Mouse (Mus musculus) monocyte, adult 2 months (primary cell): ENCODE data around the gene Tuba3b.

Experiments
- DNase-seq, 2 experiments: peaks; one replicate each; pipeline ENCODE4 v3.0.0; 2022; ENCODE audit warnings: low spot score in 2 of 2, low read depth in 1 of 2

The Tuba3b gene

DNA sequence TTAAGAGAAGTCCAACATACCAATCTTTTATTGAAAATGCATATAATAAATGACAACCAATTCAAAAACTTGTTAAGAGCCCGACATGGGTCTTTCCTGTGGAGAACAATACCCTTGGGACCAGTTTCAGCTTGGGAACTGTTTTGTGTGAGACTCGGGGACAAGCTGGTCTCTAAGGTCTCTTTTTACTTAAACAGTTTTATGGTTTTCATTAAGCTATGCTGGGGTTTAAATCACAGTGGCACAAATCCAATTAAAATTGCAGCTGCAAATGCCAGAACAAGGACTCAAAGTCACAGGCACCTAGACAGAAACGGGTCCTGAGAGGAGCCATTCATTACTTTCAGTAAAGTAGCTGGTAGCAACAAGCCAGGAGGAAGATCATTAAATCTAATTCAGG, 10.4 kb upstream of the Tuba3b start:
- DNase-seq, result no peak

DNA sequence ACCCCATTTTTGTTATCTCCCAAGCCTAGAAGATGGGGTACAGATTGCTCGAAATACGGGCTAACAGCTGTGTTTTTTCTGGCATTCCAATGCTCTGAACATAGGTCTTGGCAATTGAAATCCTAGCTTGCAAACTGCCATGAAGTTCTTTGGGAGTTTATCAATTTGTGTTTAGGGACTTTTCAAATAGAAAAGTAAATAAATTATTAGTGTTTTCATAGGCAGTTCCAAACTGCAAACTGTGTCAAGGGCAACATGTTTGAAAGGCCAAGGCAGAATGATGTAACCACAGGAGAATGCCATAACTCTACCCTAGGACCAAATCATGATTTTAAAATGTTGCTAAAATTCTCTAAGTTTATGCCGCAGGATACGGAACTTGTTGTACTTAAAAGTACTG, 7.8 kb upstream of the Tuba3b start:
- no peak for DNase-seq

- DNase-seq, result no peak
These were observed 6.9 kb upstream of the Tuba3b start for GRCm38 (mm10) chr6:145608693-145609092.

DNA sequence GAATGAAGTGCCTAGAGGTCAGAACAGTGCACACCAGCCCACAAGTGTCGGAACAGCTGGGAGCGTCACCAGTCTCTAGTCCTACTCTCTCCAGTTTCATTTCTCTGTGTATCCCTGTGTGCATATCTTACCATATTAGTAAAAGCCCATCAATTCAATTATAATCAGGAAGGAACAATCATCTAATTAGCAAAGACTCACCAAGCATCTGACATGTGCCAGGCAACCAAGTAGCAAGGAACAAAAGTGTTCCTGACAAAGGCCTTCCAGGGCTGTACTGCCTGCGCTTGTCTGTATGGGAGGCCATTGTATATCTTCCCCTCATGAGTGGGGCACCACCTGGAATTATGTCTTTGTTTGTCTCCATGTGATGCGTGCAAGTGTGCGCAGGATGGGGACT, 4.7 kb upstream of the Tuba3b start:
- no peak for DNase-seq

DNA sequence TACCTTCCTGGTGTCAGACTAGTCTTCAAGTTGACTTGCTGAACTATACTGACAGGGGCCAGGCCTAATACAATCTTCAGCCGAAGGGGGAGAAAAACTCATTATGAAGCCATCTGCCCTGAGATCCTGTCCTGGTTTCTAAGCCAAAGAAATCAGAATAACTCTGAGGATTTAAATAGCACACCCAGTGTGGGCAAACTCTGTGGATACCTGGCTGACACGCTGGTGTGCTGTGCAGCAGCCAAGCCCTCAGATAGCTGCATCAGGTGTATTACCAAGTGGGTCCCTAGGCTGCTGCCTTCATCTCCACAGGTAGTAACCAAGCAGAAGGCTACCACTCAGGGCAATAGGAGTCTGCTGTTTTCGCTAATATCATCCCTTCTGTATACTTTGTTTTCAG, 2.9 kb upstream of the Tuba3b start:
- DNase-seq, result no peak

DNA sequence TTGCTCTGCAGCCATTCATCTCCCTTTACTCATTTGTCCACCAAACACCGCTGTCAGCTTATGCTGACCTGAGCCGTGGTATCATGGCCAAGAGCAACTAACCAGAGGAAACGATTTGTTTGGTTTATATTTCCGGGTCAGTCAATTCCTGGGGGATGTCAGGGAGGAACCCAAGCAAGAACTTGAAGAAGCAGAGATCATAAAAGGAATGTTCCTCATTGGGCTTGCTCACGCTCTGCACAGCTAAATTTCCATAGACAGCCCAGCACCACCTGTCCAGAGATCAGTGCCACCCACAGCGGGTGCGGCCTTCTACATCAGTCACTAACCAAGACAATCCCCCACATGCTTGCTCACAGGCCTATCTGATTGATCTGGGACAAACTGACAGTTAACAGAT, 1.3 kb upstream of the Tuba3b start, which contains the start of gene Lmntd1:
Lmntd1 (minus strand) TSS at position 101 of the 400 bp plus-strand sequence.
- DNase-seq, result no peak

- no peak for DNase-seq
These were observed 1.1 kb downstream of the Tuba3b start for GRCm38 (mm10) chr6:145616402-145617229.

GRCm38 (mm10) chr6:145623141-145623540, 7.6 kb downstream of the Tuba3b start:
- DNase-seq, result no peak

- DNase-seq, result no peak
These were observed 14.7 kb downstream of the Tuba3b start for GRCm38 (mm10) chr6:145630269-145630668.

DNA sequence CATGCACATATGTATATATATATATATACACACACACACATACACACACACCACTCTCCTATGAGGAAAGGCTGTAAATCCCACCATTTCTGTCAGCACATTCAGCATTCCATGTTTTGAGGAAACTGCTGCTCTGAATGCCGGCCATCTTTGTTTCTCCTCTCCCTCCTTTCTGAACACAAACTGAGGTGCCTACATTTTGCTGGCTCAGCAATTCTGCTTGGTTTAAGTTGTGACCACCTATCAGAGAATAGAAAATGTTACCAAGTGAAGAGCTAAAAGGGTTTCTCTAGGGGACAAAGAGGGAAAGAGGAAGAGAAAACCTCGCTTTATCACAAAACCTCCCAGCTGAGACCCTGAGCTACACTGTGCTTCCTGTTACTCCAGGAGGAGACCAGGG, 18.9 kb downstream of the Tuba3b start:
- DNase-seq, result no peak

GRCm38 (mm10) chr6:145636682-145637081, 21.1 kb downstream of the Tuba3b start:
- DNase-seq, result no peak

DNA sequence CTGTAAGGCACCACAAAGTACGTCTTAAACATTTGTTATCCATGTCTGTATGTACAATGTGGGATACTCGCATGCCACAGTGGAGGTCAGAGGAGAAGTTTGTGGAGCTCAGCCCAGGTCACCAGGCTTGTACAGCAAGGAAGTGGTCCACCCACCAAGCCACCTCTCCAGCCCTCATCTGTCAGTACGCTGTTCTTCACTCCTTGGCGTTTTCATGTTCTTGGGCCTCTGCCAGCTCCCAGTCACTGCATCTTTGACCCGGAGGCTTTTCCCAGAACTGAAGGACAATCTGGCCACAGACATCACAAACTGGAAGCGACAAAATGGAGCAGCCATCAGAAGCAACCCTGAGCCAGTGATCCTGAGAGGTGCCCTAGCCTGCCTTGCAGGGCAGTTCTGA, 22.7 kb downstream of the Tuba3b start:
- DNase-seq, result no peak

GRCm38 (mm10) chr6:145640971-145641506, 25.5 kb downstream of the Tuba3b start:
- DNase-seq, result no peak

DNA sequence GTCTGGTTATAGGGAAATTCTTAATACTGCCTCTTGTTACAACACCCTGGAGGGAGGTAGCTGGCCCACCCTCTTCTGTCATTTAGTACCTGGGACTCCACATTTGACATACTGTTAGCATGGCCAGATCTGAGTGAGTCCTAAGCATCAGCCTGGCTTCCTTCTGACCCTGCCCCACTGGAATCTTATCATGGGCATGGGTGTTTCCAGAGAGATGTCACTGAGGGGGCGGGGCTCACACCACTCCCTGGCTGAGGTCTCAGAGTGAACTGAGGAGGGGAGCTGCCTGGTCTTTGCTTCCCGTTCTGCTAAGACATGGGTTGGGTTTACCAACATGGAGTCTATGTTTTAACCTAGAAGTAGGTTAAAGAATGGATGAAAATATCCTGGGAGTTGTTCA, 36.4 kb downstream of the Tuba3b start:
- DNase-seq, result no peak

GRCm38 (mm10) chr6:145652986-145653385, 37.4 kb downstream of the Tuba3b start:
- DNase-seq, result no peak

GRCm38 (mm10) chr6:145653626-145654025, 38.1 kb downstream of the Tuba3b start:
- no peak for DNase-seq

GRCm38 (mm10) chr6:145654062-145654836, 38.7 kb downstream of the Tuba3b start:
- DNase-seq, result no peak

GRCm38 (mm10) chr6:145655678-145656077, 40.1 kb downstream of the Tuba3b start:
- DNase-seq, result no peak

GRCm38 (mm10) chr6:145656740-145657591, 41.4 kb downstream of the Tuba3b start:
- no peak for DNase-seq

- no peak for DNase-seq
These were observed 43.6 kb downstream of the Tuba3b start for GRCm38 (mm10) chr6:145659116-145659515.

DNA sequence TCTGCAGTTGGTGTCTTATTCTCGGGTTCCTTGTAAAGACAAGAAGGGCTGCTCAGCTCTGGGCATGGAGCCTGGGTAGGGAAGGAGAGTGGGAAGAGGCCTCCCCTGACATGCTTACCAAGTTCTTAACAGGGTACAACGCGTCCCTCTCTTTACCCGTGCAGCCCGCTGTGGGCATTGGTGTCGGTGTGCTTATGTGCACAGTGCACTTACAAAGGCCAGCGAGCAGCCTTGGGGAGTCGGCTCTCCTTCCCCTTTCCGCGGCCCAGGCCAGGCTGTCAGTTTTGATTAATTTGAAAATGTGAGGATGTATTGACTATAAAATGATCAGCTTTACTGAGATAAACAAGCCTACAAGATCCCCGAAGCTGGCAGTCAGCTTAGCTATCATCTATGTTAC, 45.4 kb downstream of the Tuba3b start:
- no peak for DNase-seq
